Mouse (Mus musculus) myocyte (in vitro differentiated cells): Measurements from ENCODE around the gene Ccdc116. TPM values are rescaled to one million over a fixed set of nuclear protein-coding genes. Genes with fewer than 3 reads are reported as not detected.

Experiments used
- H3K27me3 ChIP-seq: one replicate; pipeline ENCODE4 v1.6.1; 2011; ENCODE audit not compliant: control insufficient read depth, insufficient read depth, insufficient read length
- H3K36me3 ChIP-seq: one replicate; pipeline ENCODE4 v1.6.1; 2011; ENCODE audit not compliant: control insufficient read depth, insufficient read depth
- H3K4me2 ChIP-seq: one replicate; pipeline ENCODE4 v1.6.1; 2011; ENCODE audit warnings: low read depth, control low read depth
- H3K4me3 ChIP-seq: one replicate; pipeline ENCODE4 v1.5.1; 2011; ENCODE audit warnings: mild to moderate bottlenecking, control low read depth, moderate library complexity
- H3K79me2 ChIP-seq: one replicate; pipeline ENCODE4 v1.6.1; 2011; ENCODE audit not compliant: control insufficient read depth, insufficient read depth
- H3ac ChIP-seq: one replicate; pipeline ENCODE4 v1.6.1; 2011; ENCODE audit not compliant: control insufficient read depth, insufficient read length
- CEBPB ChIP-seq: IDR thresholded peaks from 2 replicates; pipeline ENCODE4 v1.6.1; 2011; ENCODE audit warnings: mild to moderate bottlenecking, moderate library complexity; ENCODE audit not compliant: poor library complexity, insufficient read depth, severe bottlenecking
- E2F4 ChIP-seq: IDR thresholded peaks from one replicate; pipeline ENCODE4 v1.6.1; 2011; ENCODE audit warnings: mild to moderate bottlenecking, control low read depth, moderate library complexity; ENCODE audit not compliant: insufficient read depth
- MAX ChIP-seq: IDR thresholded peaks from one replicate; pipeline ENCODE4 v1.6.1; 2011; ENCODE audit warnings: low read depth, mild to moderate bottlenecking, control low read depth
- MYOD1 ChIP-seq, 3 experiments: IDR thresholded peaks; one replicate each; pipeline ENCODE4 v1.6.1; 2011; ENCODE audit warnings: control low read depth in 2 of 3, low read depth in 2 of 3, mild to moderate bottlenecking in 2 of 3, moderate library complexity in 1 of 3; ENCODE audit not compliant: insufficient read length in 2 of 3, control insufficient read depth in 1 of 3
- MYOG ChIP-seq, 3 experiments: IDR thresholded peaks; one replicate each; pipeline ENCODE4 v1.6.1; 2011; ENCODE audit warnings: control low read depth in 2 of 3, low read depth in 2 of 3, mild to moderate bottlenecking in 2 of 3; ENCODE audit not compliant: insufficient read length in 2 of 3, control insufficient read depth in 1 of 3, insufficient read depth in 1 of 3
- POLR2A ChIP-seq: IDR thresholded peaks from one replicate; pipeline ENCODE4 v1.6.1; 2011; ENCODE audit warnings: low read depth, mild to moderate bottlenecking, control low read depth, moderate library complexity; ENCODE audit not compliant: insufficient read length
- POLR2AphosphoS2 ChIP-seq: IDR thresholded peaks from one replicate; pipeline ENCODE4 v1.6.1; 2011; ENCODE audit warnings: low read depth, control low read depth; ENCODE audit not compliant: insufficient read length
- REST ChIP-seq: IDR thresholded peaks from one replicate; pipeline ENCODE4 v1.6.1; 2011; ENCODE audit warnings: mild to moderate bottlenecking, control low read depth, moderate library complexity; ENCODE audit not compliant: insufficient read depth, insufficient read length
- SRF ChIP-seq: IDR thresholded peaks from one replicate; pipeline ENCODE4 v1.6.1; 2011; ENCODE audit warnings: low read depth; ENCODE audit not compliant: control insufficient read depth, insufficient read length
- TCF12 ChIP-seq: IDR thresholded peaks from one replicate; pipeline ENCODE4 v1.6.1; 2011; ENCODE audit warnings: mild to moderate bottlenecking, control low read depth; ENCODE audit not compliant: poor library complexity, insufficient read depth, severe bottlenecking
- TCF3 ChIP-seq: IDR thresholded peaks from one replicate; pipeline ENCODE4 v1.6.1; 2011; ENCODE audit warnings: low read depth, control low read depth; ENCODE audit not compliant: insufficient read length
- USF1 ChIP-seq: IDR thresholded peaks from one replicate; pipeline ENCODE4 v1.6.1; 2011; ENCODE audit warnings: low read depth, mild to moderate bottlenecking, control low read depth, moderate library complexity
- polyA plus RNA-seq: library from polyadenylated mRNA; unstranded; fragments of >200 nt; fragmentation: generic; extraction: Trizol; gene quantifications from one replicate; pipeline ENCODE4 v1.2.1, GENCODE M21; 2012; ENCODE audit warnings: missing spikeins

Ccdc116 gene
- polyA plus RNA-seq, 1 experiment = 0.17 TPM

GRCm38 (mm10) chr16:17137355-17137754 lies 9.7 kb downstream of the Ccdc116 start:
- H3ac ChIP-seq = no peak overlapping the region
- H3K36me3 ChIP-seq = no peaks in the 10 kb centered on the region
- H3K4me2 ChIP-seq = no peak overlapping the region
- H3K27me3 ChIP-seq = no peaks in the 10 kb centered on the region
- no peak overlapping the region for H3K4me3 ChIP-seq
- TF ChIP-seq TCF12 = no peak
- no peaks in the 10 kb centered on the region for H3K79me2 ChIP-seq

GRCm38 (mm10) chr16:17132906-17133200 lies 14.2 kb downstream of the Ccdc116 start:
- no peaks in the 10 kb centered on the region for H3K27me3 ChIP-seq
- TF ChIP-seq E2F4 (no peak), CEBPB (no peak), REST (no peak), MAX (no peak), POLR2AphosphoS2 (no peak), USF1 (no peak), MYOD1 (IDR thresholded peaks at IDR 0.05; ENCODE audit: control insufficient read depth in 1 of 3, insufficient read length in 2 of 3, low read depth in 2 of 3) (no peak), TCF3 (no peak), SRF (no peak), POLR2A (no peak), MYOG (IDR thresholded peaks at IDR 0.05; ENCODE audit: control insufficient read depth in 1 of 3, insufficient read depth in 1 of 3, insufficient read length in 2 of 3, low read depth in 2 of 3) (no peak), TCF12 (no peak)
- H3K36me3 ChIP-seq = no peaks in the 10 kb centered on the region
- no peaks in the 10 kb centered on the region for H3K79me2 ChIP-seq
- H3K4me3 ChIP-seq = peak overlapping the region; percentile 48
- H3ac ChIP-seq = no peak overlapping the region
- H3K4me2 ChIP-seq = peak overlapping the region; percentile 95

GRCm38 (mm10) chr16:17132089-17132905 lies 14.7 kb downstream of the Ccdc116 start, which contains the start of gene Sdf2l1:
Gene Sdf2l1, minus strand, starts transcription at chr16:17132383.
- Histone ChIP-seq H3K36me3 (no peaks in the 10 kb centered on the region), H3K27me3 (no peaks in the 10 kb centered on the region), H3K79me2 (no peaks in the 10 kb centered on the region), H3K4me3 (peak within 1 kb of the TSS; percentile 48), H3K4me2 (peak within 1 kb of the TSS; percentile 96), H3ac (peak within 1 kb of the TSS; percentile 9)
- peak; percentile 73 for TF ChIP-seq POLR2AphosphoS2
- peak in 2 of 3 experiments; percentile 25 to 62 for TF ChIP-seq MYOD1 (IDR thresholded peaks at IDR 0.05; ENCODE audit: control insufficient read depth in 1 of 3, insufficient read length in 2 of 3, low read depth in 2 of 3)
- TF ChIP-seq POLR2A = peak; percentile 83
- no peak for TF ChIP-seq REST
- TF ChIP-seq MYOG (IDR thresholded peaks at IDR 0.05; ENCODE audit: control insufficient read depth in 1 of 3, insufficient read depth in 1 of 3, insufficient read length in 2 of 3, low read depth in 2 of 3) = peak in 2 of 3 experiments; percentile 25 to 50
- TF ChIP-seq E2F4 = peak; percentile 55
- TF ChIP-seq CEBPB = no peak

GRCm38 (mm10) chr16:17131191-17132088 lies 15.6 kb downstream of the Ccdc116 start:
- H3K36me3 ChIP-seq = no peaks in the 10 kb centered on the region
- TF ChIP-seq MYOG (IDR thresholded peaks at IDR 0.05; ENCODE audit: control insufficient read depth in 1 of 3, insufficient read depth in 1 of 3, insufficient read length in 2 of 3, low read depth in 2 of 3) (no peak), REST (no peak), TCF3 (no peak), MYOD1 (IDR thresholded peaks at IDR 0.05; ENCODE audit: control insufficient read depth in 1 of 3, insufficient read length in 2 of 3, low read depth in 2 of 3) (no peak), USF1 (no peak), POLR2AphosphoS2 (no peak), E2F4 (no peak), MAX (no peak)
- no peaks in the 10 kb centered on the region for H3K27me3 ChIP-seq

More at GRCm38 (mm10) chr16:17131191-17132088, 15.6 kb downstream of the Ccdc116 start:
- H3K4me3 ChIP-seq = peak overlapping the region; percentile 48
- H3ac ChIP-seq = peak overlapping the region; percentile 9
- H3K4me2 ChIP-seq = peak overlapping the region; percentile 96
- H3K79me2 ChIP-seq = no peaks in the 10 kb centered on the region
